Mouse (Mus musculus) brain, embryonic 14.5 days (tissue): Measurements from ENCODE around the gene Herc4.

Experiments
- CTCF ChIP-seq: fragments of 200-500 bp; IDR thresholded peaks from 2 replicates; pipeline ENCODE4 v1.5.1; 2012; ENCODE audit warnings: inconsistent platforms, mild to moderate bottlenecking, moderate library complexity, borderline replicate concordance; ENCODE audit not compliant: insufficient read depth, insufficient read length; ENCODE audit errors: extremely low read depth
- POLR2A ChIP-seq: fragments of 200-500 bp; IDR thresholded peaks from 2 replicates; pipeline ENCODE4 v1.6.1; 2012; ENCODE audit warnings: mild to moderate bottlenecking, inconsistent platforms, borderline replicate concordance; ENCODE audit not compliant: poor library complexity, insufficient read depth, insufficient read length, severe bottlenecking; ENCODE audit errors: extremely low read depth

DNA sequence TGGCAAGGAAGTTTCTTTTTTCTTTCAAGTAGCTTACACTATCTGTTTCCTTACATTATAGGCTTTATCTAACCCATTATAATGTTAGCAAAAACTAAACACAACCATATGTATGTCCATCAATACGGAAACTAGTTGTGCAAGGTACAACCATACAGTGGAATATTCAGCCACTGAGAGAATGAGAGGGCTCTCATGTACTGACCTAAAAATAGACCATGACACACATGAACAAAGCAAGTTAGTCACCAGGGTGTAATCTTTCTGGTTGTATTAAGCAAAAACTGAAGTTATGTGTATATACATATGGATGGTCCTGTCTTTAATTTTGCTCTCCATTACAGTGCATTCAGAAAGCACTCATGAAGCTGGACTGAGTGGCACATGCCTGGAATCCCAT lies 83.5 kb downstream of the Herc4 start:
- TF ChIP-seq POLR2A (no peak), CTCF (no peak)
